Mouse (Mus musculus): ENCODE results near the gene Gm10277. TPM values are rescaled to one million over a fixed set of nuclear protein-coding genes. Genes with fewer than 3 reads are reported as not detected.

Gm10277 gene
- total RNA-seq, 2 experiments from 2014 or later = not detected

Other genes starting within 250 kb of the Gm10277 start
- gene Taok1, start 179.9 kb downstream of the Gm10277 start, total RNA-seq (2021) = 10 to 100 TPM; 56.7 to 59.7 TPM
- gene Nufip2, start 101.6 kb downstream of the Gm10277 start, total RNA-seq (2021) = 10 to 100 TPM; 87.2 to 91.6 TPM
- not detected for gene Cryba1, start 62.5 kb downstream of the Gm10277 start, total RNA-seq (2021)
- 10 to 100 TPM; 90.0 to 90.8 TPM for gene Myo18a, start 24.5 kb downstream of the Gm10277 start, total RNA-seq (2021)
- gene Pipox, start 106.3 kb upstream of the Gm10277 start, total RNA-seq (2021) = 10 to 100 TPM in 1 of 2 experiments, 1 to 10 TPM in 1; 9.1 to 16.9 TPM
- gene Sez6, start 143.1 kb upstream of the Gm10277 start, total RNA-seq (2021) = 1 to 10 TPM; 3.9 to 6.0 TPM
- 10 to 100 TPM; 80.7 to 81.8 TPM for gene Phf12, start 195.0 kb upstream of the Gm10277 start, total RNA-seq (2021)
- 10 to 100 TPM; 10.3 to 12.1 TPM for gene Dhrs13, start 244.5 kb upstream of the Gm10277 start, total RNA-seq (2021)